Mouse (Mus musculus): ENCODE measurements around the gene Olfr412. TPM values are rescaled to one million over a fixed set of nuclear protein-coding genes. Genes with fewer than 3 reads are reported as not detected.

Olfr412 gene
- polyA plus RNA-seq, 1 experiment = not detected

DNA sequence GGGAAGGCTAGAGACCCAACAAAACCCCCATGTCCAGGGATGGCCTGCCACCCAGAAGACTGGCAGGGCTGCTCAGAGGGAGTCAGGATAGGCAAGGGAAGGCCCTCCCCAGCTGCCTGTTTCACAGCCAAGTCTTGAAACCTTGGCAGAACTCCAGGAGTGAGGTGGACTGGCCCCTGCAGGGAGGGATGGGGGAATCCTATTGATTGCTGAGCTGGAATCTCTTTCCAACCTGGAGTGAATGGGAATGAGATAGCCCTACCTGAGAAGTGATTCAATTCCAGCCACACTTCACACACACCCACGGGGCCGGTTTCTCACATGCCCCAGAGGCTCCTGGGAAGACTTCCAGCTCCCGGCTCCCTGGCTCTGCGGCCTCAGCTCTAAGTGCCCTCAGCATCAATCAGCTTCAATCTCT is 47.9 kb downstream of the Olfr412 start:
- TF ChIP-seq GATA1 (IDR thresholded peaks at IDR 0.05; ENCODE audit: low read length) (no peak), TAL1 (IDR thresholded peaks at IDR 0.05; ENCODE audit: low read length) (no peak)
- Histone ChIP-seq H3K36me3 (ENCODE audit: control insufficient read depth) (no peaks in the 10 kb centered on the region), H3K27me3 (ENCODE audit: control insufficient read depth) (no peaks in the 10 kb centered on the region), H3K4me1 (ENCODE audit: control insufficient read depth) (no peaks in the 10 kb centered on the region), H3K4me3 (replicated peaks) (no peak overlapping the region), H3K9me3 (ENCODE audit: control insufficient read depth, low read length) (no peaks in the 10 kb centered on the region)

DNA sequence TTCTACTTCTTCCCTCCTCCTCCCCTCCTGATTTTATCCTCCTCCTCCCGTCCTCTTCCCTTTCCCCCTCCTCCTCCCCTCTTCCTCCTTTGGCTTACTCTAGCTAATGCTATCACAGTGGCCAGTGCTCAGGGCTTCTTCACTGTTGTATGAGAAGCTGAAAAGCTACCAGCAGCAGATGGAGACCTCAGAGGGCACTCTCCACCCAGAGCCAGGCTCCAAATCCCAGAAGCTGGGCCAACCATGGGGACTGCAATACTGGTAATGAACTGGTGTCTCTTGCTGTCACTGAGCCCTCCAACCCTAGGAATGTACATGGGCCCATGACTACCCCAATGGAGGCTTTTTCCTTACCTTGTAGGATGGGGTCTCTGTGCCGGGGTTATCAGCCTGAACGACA is 50.1 kb downstream of the Olfr412 start:
- Histone ChIP-seq H3K4me1 (ENCODE audit: control insufficient read depth) (no peaks in the 10 kb centered on the region), H3K36me3 (ENCODE audit: control insufficient read depth) (no peaks in the 10 kb centered on the region), H3K9me3 (ENCODE audit: control insufficient read depth, low read length) (no peaks in the 10 kb centered on the region), H3K27me3 (ENCODE audit: control insufficient read depth) (no peaks in the 10 kb centered on the region), H3K4me3 (replicated peaks) (no peak overlapping the region)
- TF ChIP-seq TAL1 (IDR thresholded peaks at IDR 0.05; ENCODE audit: low read length) (no peak), GATA1 (IDR thresholded peaks at IDR 0.05; ENCODE audit: low read length) (no peak)

DNA sequence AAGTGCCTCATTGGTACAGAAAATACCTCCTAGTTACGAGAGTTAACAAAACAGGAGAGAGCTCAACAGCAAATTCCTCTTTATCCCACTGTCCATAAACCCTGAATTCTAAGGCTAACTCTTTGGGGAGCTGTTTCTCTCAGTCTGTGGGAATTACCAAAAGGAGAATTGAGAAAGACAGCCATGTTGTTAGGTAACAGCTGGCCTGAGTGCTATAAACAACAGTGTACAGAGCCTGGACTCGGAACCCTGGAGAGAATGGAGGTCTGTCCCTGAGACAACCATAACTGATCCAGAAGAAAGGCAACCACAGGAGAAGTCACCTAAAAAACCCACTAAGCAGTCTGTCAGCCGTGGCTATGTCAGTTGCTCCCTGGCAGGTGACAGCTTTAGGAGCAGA is 50.6 kb downstream of the Olfr412 start:
- TF ChIP-seq TAL1 (IDR thresholded peaks at IDR 0.05; ENCODE audit: low read length) = no peak
- TF ChIP-seq GATA1 (IDR thresholded peaks at IDR 0.05; ENCODE audit: low read length) = no peak
- Histone ChIP-seq H3K4me3 (replicated peaks) (no peak overlapping the region), H3K36me3 (ENCODE audit: control insufficient read depth) (no peaks in the 10 kb centered on the region), H3K27me3 (ENCODE audit: control insufficient read depth) (no peaks in the 10 kb centered on the region), H3K4me1 (ENCODE audit: control insufficient read depth) (no peaks in the 10 kb centered on the region), H3K9me3 (ENCODE audit: control insufficient read depth, low read length) (no peaks in the 10 kb centered on the region)

DNA sequence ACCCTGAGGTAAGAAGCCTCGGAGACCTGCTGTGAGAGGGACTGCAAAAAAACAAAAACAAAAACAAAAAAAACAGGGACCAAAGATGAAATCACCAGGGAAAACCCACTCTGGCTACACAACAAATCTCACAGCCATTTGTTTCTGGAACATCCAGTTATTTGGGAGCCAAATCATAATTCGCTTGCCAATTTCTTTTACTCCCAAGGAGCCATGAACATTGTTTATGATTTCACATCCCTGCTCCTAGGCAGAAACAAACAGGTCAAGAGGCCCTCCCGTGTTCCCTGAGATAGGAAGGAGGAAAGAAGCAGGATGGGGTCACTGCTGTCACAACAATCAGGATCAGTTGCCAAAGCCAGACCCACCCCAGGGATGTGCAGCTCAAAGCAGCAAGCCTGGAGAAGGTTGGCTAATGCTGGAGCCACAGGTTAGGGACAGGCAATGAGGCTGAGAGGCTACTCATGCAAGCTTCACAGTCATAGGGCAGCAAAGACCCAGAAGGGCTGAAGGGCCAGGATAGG is 51.6 kb downstream of the Olfr412 start:
- H3K27me3 ChIP-seq (ENCODE audit: control insufficient read depth) = no peaks in the 10 kb centered on the region
- no peaks in the 10 kb centered on the region for H3K4me1 ChIP-seq (ENCODE audit: control insufficient read depth)
- no peaks in the 10 kb centered on the region for H3K36me3 ChIP-seq (ENCODE audit: control insufficient read depth)
- no peak overlapping the region for H3K4me3 ChIP-seq (replicated peaks)
- no peak for TF ChIP-seq TAL1 (IDR thresholded peaks at IDR 0.05; ENCODE audit: low read length)
- no peak for TF ChIP-seq GATA1 (IDR thresholded peaks at IDR 0.05; ENCODE audit: low read length)
- no peaks in the 10 kb centered on the region for H3K9me3 ChIP-seq (ENCODE audit: control insufficient read depth, low read length)

DNA sequence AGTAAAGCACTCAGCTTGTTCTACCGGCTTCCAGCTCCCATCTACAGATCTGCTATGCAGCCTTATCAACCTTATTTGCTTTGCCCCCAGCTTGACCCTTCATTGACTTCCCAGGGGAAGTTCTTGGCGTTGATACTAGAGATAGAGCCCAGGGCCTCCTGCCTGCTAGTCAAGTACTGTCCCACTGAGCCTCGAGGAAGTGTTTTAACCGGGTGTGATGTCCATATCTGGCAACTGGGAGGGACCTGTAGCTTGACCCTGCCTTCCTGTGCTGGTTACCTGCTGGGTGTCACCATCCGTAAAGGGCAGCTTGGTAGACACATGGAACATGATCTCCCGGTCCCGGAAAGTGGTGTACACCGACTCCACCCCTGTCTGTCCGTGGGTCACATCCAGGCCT is 52.2 kb downstream of the Olfr412 start:
- Histone ChIP-seq H3K4me3 (replicated peaks) (no peak overlapping the region), H3K36me3 (ENCODE audit: control insufficient read depth) (no peaks in the 10 kb centered on the region), H3K27me3 (ENCODE audit: control insufficient read depth) (no peaks in the 10 kb centered on the region), H3K4me1 (ENCODE audit: control insufficient read depth) (no peaks in the 10 kb centered on the region), H3K9me3 (ENCODE audit: control insufficient read depth, low read length) (no peaks in the 10 kb centered on the region)
- no peak for TF ChIP-seq GATA1 (IDR thresholded peaks at IDR 0.05; ENCODE audit: low read length)
- TF ChIP-seq TAL1 (IDR thresholded peaks at IDR 0.05; ENCODE audit: low read length) = no peak

GRCm38 (mm10) chr11:74415736-74416135 is 53.9 kb downstream of the Olfr412 start:
- Histone ChIP-seq H3K9me3 (ENCODE audit: control insufficient read depth, low read length) (no peaks in the 10 kb centered on the region), H3K36me3 (ENCODE audit: control insufficient read depth) (no peaks in the 10 kb centered on the region), H3K27me3 (ENCODE audit: control insufficient read depth) (no peaks in the 10 kb centered on the region), H3K4me3 (replicated peaks) (no peak overlapping the region), H3K4me1 (ENCODE audit: control insufficient read depth) (no peaks in the 10 kb centered on the region)
- no peak for TF ChIP-seq GATA1 (IDR thresholded peaks at IDR 0.05; ENCODE audit: low read length)
- no peak for TF ChIP-seq TAL1 (IDR thresholded peaks at IDR 0.05; ENCODE audit: low read length)

Other genes with a start within 250 kb of the Olfr412 start
- not detected in 2 replicates for gene Olfr401, start 248.4 kb upstream of the Olfr412 start, polyA plus RNA-seq (2012)
- not detected in 2 replicates for gene Olfr402, start 208.5 kb upstream of the Olfr412 start, polyA plus RNA-seq (2012)
- 0.16 TPM in 1 of 2 replicates, not detected in the other for gene Olfr403, start 175.8 kb upstream of the Olfr412 start, polyA plus RNA-seq (2012)
- gene Olfr43, start 150.7 kb upstream of the Olfr412 start, polyA plus RNA-seq (2012) = not detected in 2 replicates
- not detected in 2 replicates for gene Olfr406, start 102.3 kb upstream of the Olfr412 start, polyA plus RNA-seq (2012)
- not detected in 2 replicates for gene Olfr59, start 78.3 kb upstream of the Olfr412 start, polyA plus RNA-seq (2012)
- gene Olfr410, start 24.0 kb upstream of the Olfr412 start, polyA plus RNA-seq (2012) = 0.01 TPM in 1 of 2 replicates, not detected in the other
- not detected in 2 replicates for gene Olfr411, start 9.4 kb upstream of the Olfr412 start, polyA plus RNA-seq (2012)
- 0.01 and 0.03 TPM in 2 replicates for gene Rap1gap2, start 248.8 kb downstream of the Olfr412 start, polyA plus RNA-seq (2012)